Mouse (Mus musculus): ENCODE measurements at regions not wholly inside any gene's neighbourhood (a gene's known extent, or its start where the extent isn't known, plus 50 kb on each side); places are given as distances from the start of the nearest gene placed in this dataset.
"Not testable (repeated sequence)": the region's sequence is repeated elsewhere in the genome, so short reads cannot be mapped to it uniquely, and the experiment has no call there.

- H3K36me3 ChIP-seq (ENCODE audit: control insufficient read depth, insufficient read depth, low read length); H3K9ac ChIP-seq (ENCODE audit: low read length); H3K27me3 ChIP-seq (ENCODE audit: control insufficient read depth, insufficient read depth, low read length); DNase-seq (ENCODE audit: low spot score); H3K4me3 ChIP-seq (ENCODE audit: low read depth, low read length); H3K4me2 ChIP-seq (ENCODE audit: low read depth); ATAC-seq (ENCODE audit: insufficient read depth, low FRiP score, low TSS enrichment); H3K27ac ChIP-seq (ENCODE audit: low read depth, low read length); H3K4me1 ChIP-seq (ENCODE audit: control insufficient read depth, insufficient read depth, low read length); H3K9me3 ChIP-seq (ENCODE audit: control insufficient read depth, low read length): not testable (repeated sequence)
- WGBS = 61% methylated on average over 2 of the region's 2 CpGs
Observed at GRCm38 (mm10) chr17:10150403-10150689, 169.3 kb downstream of the Qk start.

GRCm38 (mm10) chr17:10149682-10150402 lies 169.8 kb downstream of the Qk start:
- no peaks in the 10 kb centered on the region for H3K9me3 ChIP-seq (ENCODE audit: control insufficient read depth, low read length)
- H3K36me3 ChIP-seq (ENCODE audit: control insufficient read depth, insufficient read depth, low read length) = no peaks in the 10 kb centered on the region
- WGBS = 60% methylated on average over 8 of the region's 8 CpGs
- H3K4me3 ChIP-seq (ENCODE audit: low read depth, low read length) = no peak overlapping the region
- H3K27me3 ChIP-seq (ENCODE audit: control insufficient read depth, insufficient read depth, low read length) = no peaks in the 10 kb centered on the region
- H3K27ac ChIP-seq (ENCODE audit: low read depth, low read length) = no peak overlapping the region
- DNase-seq (ENCODE audit: low spot score) (no peak), ATAC-seq (ENCODE audit: insufficient read depth, low FRiP score, low TSS enrichment) (no peak)
- H3K4me2 ChIP-seq (ENCODE audit: low read depth) = no peak overlapping the region
- H3K9ac ChIP-seq (ENCODE audit: low read length) = no peak overlapping the region
- no peaks in the 10 kb centered on the region; the same call in 1 of the 2 replicates for H3K4me1 ChIP-seq (ENCODE audit: control insufficient read depth, insufficient read depth, low read length)

DNA sequence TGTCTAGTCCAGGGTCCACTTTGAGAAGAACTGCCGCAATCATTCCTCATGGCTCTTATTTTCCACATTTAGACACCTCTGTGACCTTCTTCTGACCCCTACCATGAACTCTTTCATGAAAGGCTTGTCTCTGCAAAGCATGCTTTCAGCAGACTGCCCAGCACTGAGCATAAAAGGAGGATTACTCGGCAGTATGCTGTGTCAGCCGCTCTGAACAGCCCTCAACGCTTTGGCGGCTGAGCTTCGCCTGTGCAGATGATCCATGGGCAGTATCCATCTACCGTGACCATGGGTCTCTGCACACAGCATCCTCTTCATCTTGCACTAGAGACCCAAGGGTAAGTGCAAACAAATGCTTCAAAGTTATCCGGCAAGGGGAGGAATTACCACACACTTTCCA lies 172.5 kb downstream of the Qk start:
- no peak overlapping the region for H3K4me3 ChIP-seq (ENCODE audit: low read depth, low read length)
- DNase-seq (ENCODE audit: low spot score) (peak; percentile 22), ATAC-seq (ENCODE audit: insufficient read depth, low FRiP score, low TSS enrichment) (no peak)
- H3K4me2 ChIP-seq (ENCODE audit: low read depth) = no peak overlapping the region
- no peaks in the 10 kb centered on the region for H3K36me3 ChIP-seq (ENCODE audit: control insufficient read depth, insufficient read depth, low read length)
- no peaks in the 10 kb centered on the region for H3K27me3 ChIP-seq (ENCODE audit: control insufficient read depth, insufficient read depth, low read length)
- no peak overlapping the region for H3K27ac ChIP-seq (ENCODE audit: low read depth, low read length)
- 39% methylated on average over 8 of the region's 8 CpGs for WGBS
- H3K9me3 ChIP-seq (ENCODE audit: control insufficient read depth, low read length) = no peaks in the 10 kb centered on the region
- H3K9ac ChIP-seq (ENCODE audit: low read length) = no peak overlapping the region
- no peaks in the 10 kb centered on the region; the same call in 1 of the 2 replicates for H3K4me1 ChIP-seq (ENCODE audit: control insufficient read depth, insufficient read depth, low read length)

- Histone ChIP-seq H3K4me1 (ENCODE audit: control insufficient read depth, insufficient read depth, low read length) (no peaks in the 10 kb centered on the region; the same call in 1 of the 2 replicates), H3K36me3 (ENCODE audit: control insufficient read depth, insufficient read depth, low read length) (no peaks in the 10 kb centered on the region), H3K4me3 (ENCODE audit: low read depth, low read length) (no peak overlapping the region), H3K4me2 (ENCODE audit: low read depth) (no peak overlapping the region), H3K27me3 (ENCODE audit: control insufficient read depth, insufficient read depth, low read length) (no peaks in the 10 kb centered on the region), H3K9ac (ENCODE audit: low read length) (no peak overlapping the region), H3K27ac (ENCODE audit: low read depth, low read length) (no peak overlapping the region), H3K9me3 (ENCODE audit: control insufficient read depth, low read length) (no peaks in the 10 kb centered on the region)
- DNase-seq (ENCODE audit: low spot score) = no peak
- ATAC-seq (ENCODE audit: insufficient read depth, low FRiP score, low TSS enrichment) = no peak
- 84% methylated on average over 3 of the region's 3 CpGs for WGBS
Observed at GRCm38 (mm10) chr17:10146576-10146975, 173.1 kb downstream of the Qk start.

DNA sequence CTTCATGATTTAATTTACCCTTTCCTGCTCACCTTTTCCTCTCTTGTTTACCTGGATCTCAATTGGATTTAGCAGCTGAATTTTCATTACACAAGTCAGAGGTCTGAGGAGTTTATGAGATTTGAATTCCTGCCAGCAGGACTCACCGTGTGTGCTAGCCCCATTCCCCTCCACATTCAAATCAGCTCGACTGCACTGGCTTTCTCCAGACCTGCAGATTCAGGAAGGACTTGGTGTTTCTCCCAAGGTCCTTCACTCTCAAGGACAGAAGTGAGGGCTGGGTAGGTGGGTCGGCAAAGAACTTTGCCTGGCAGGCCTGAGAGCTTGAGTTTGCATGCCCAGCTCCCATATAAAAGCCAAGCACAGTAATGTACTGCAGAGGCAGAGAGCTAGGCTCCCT lies 180.8 kb downstream of the Qk start:
- ATAC-seq (ENCODE audit: insufficient read depth, low FRiP score, low TSS enrichment) (no peak), DNase-seq (ENCODE audit: low spot score) (no peak)
- Histone ChIP-seq H3K4me2 (ENCODE audit: low read depth) (no peak overlapping the region), H3K36me3 (ENCODE audit: control insufficient read depth, insufficient read depth, low read length) (no peaks in the 10 kb centered on the region), H3K4me1 (ENCODE audit: control insufficient read depth, insufficient read depth, low read length) (no peaks in the 10 kb centered on the region), H3K27ac (ENCODE audit: low read depth, low read length) (no peak overlapping the region), H3K27me3 (ENCODE audit: control insufficient read depth, insufficient read depth, low read length) (no peaks in the 10 kb centered on the region), H3K9ac (ENCODE audit: low read length) (no peak overlapping the region), H3K4me3 (ENCODE audit: low read depth, low read length) (no peak overlapping the region), H3K9me3 (ENCODE audit: control insufficient read depth, low read length) (no peaks in the 10 kb centered on the region)
- WGBS = 63% methylated on average over 3 of the region's 3 CpGs

- Histone ChIP-seq H3K9ac (ENCODE audit: low read length) (no peak overlapping the region), H3K27me3 (ENCODE audit: control insufficient read depth, insufficient read depth, low read length) (no peaks in the 10 kb centered on the region), H3K4me1 (ENCODE audit: control insufficient read depth, insufficient read depth, low read length) (no peaks in the 10 kb centered on the region), H3K4me3 (ENCODE audit: low read depth, low read length) (no peak overlapping the region), H3K4me2 (ENCODE audit: low read depth) (no peak overlapping the region), H3K9me3 (ENCODE audit: control insufficient read depth, low read length) (no peaks in the 10 kb centered on the region), H3K27ac (ENCODE audit: low read depth, low read length) (no peak overlapping the region), H3K36me3 (ENCODE audit: control insufficient read depth, insufficient read depth, low read length) (no peaks in the 10 kb centered on the region)
- DNase-seq (ENCODE audit: low spot score) = no peak
- no peak for ATAC-seq (ENCODE audit: insufficient read depth, low FRiP score, low TSS enrichment)
- 81% methylated on average over 4 of the region's 4 CpGs for WGBS
Observed at GRCm38 (mm10) chr17:10138374-10138773, 181.3 kb downstream of the Qk start.

GRCm38 (mm10) chr17:10135111-10135510 lies 184.5 kb downstream of the Qk start:
- no peak overlapping the region for H3K4me2 ChIP-seq (ENCODE audit: low read depth)
- no peak overlapping the region for H3K9ac ChIP-seq (ENCODE audit: low read length)
- no peaks in the 10 kb centered on the region for H3K4me1 ChIP-seq (ENCODE audit: control insufficient read depth, insufficient read depth, low read length)
- H3K27ac ChIP-seq (ENCODE audit: low read depth, low read length) = no peak overlapping the region
- ATAC-seq (ENCODE audit: insufficient read depth, low FRiP score, low TSS enrichment) (no peak), DNase-seq (ENCODE audit: low spot score) (no peak)
- no peaks in the 10 kb centered on the region for H3K9me3 ChIP-seq (ENCODE audit: control insufficient read depth, low read length)
- WGBS = 71% methylated on average over 2 of the region's 2 CpGs
- H3K4me3 ChIP-seq (ENCODE audit: low read depth, low read length) = no peak overlapping the region
- H3K27me3 ChIP-seq (ENCODE audit: control insufficient read depth, insufficient read depth, low read length) = no peaks in the 10 kb centered on the region
- H3K36me3 ChIP-seq (ENCODE audit: control insufficient read depth, insufficient read depth, low read length) = no peaks in the 10 kb centered on the region

DNA sequence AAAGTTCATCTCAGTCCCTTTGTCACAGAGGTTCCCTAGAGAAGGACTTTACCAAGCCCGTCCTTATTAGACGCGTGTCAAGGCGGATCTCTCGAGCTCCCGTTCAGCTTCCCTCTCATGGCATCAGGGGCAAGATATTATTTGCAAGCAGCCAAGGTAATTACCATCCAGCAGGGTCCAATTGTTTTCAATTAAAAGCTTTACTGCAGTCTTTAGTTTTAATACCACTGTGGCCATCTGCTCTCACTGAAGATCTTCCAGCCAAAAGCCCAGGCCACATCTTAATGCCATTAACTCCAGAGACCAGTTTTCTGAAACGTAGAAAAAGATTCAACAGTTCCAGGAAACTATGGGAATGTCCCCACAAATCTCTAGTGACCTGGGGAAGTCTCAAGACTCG lies 191.1 kb downstream of the Qk start:
- Histone ChIP-seq H3K27me3 (ENCODE audit: control insufficient read depth, insufficient read depth, low read length) (no peaks in the 10 kb centered on the region), H3K27ac (ENCODE audit: low read depth, low read length) (no peak overlapping the region), H3K4me2 (ENCODE audit: low read depth) (no peak overlapping the region), H3K9me3 (ENCODE audit: control insufficient read depth, low read length) (no peaks in the 10 kb centered on the region), H3K9ac (ENCODE audit: low read length) (no peak overlapping the region), H3K36me3 (ENCODE audit: control insufficient read depth, insufficient read depth, low read length) (no peaks in the 10 kb centered on the region), H3K4me3 (ENCODE audit: low read depth, low read length) (no peak overlapping the region), H3K4me1 (ENCODE audit: control insufficient read depth, insufficient read depth, low read length) (no peaks in the 10 kb centered on the region)
- no peak for ATAC-seq (ENCODE audit: insufficient read depth, low FRiP score, low TSS enrichment)
- 72% methylated on average over 8 of the region's 8 CpGs for WGBS
- no peak for DNase-seq (ENCODE audit: low spot score)

GRCm38 (mm10) chr17:10122411-10122810 lies 197.2 kb downstream of the Qk start:
- ATAC-seq (ENCODE audit: insufficient read depth, low FRiP score, low TSS enrichment) = no peak
- Histone ChIP-seq H3K4me2 (ENCODE audit: low read depth) (no peak overlapping the region), H3K27ac (ENCODE audit: low read depth, low read length) (no peak overlapping the region), H3K9me3 (ENCODE audit: control insufficient read depth, low read length) (no peaks in the 10 kb centered on the region), H3K4me3 (ENCODE audit: low read depth, low read length) (no peak overlapping the region), H3K27me3 (ENCODE audit: control insufficient read depth, insufficient read depth, low read length) (no peaks in the 10 kb centered on the region), H3K36me3 (ENCODE audit: control insufficient read depth, insufficient read depth, low read length) (no peaks in the 10 kb centered on the region), H3K9ac (ENCODE audit: low read length) (no peak overlapping the region), H3K4me1 (ENCODE audit: control insufficient read depth, insufficient read depth, low read length) (no peaks in the 10 kb centered on the region)
- DNase-seq (ENCODE audit: low spot score) = no peak
- 55% methylated on average over 3 of the region's 3 CpGs for WGBS

Measured in neural tube, embryonic 11.5 days (tissue).